Mouse (Mus musculus) heart, postnatal 0 days (tissue): ENCODE measurements at regions not wholly inside any gene's neighbourhood (a gene's known extent, or its start where the extent isn't known, plus 50 kb on each side); places are given as distances from the start of the nearest gene placed in this dataset.

Experiments used
- ATAC-seq: fragments of 200-750 bp; cut with Nextera tagmentation; 2 replicates; pipeline ENCODE4 v1.8.0; 2017; ENCODE audit warnings: low read depth, moderate number of reproducible peaks, moderate library complexity; ENCODE audit not compliant: insufficient read depth
- DNase-seq: peaks from one replicate; pipeline ENCODE4 v3.0.0-alpha.2; 2016; ENCODE audit warnings: low spot score
- H3K27ac ChIP-seq: fragments of 300-500 bp; sonication (generic); 2 replicates; pipeline ENCODE4 v1.5.1; 2014; ENCODE audit warnings: low read depth, mild to moderate bottlenecking
- H3K27me3 ChIP-seq: fragments of 300-500 bp; sonication (generic); 2 replicates; pipeline ENCODE4 v1.6.1; 2014; ENCODE audit warnings: low read length, mixed read lengths; ENCODE audit not compliant: control insufficient read depth, insufficient read depth
- H3K36me3 ChIP-seq: fragments of 300-500 bp; sonication (generic); replicated peaks from 2 replicates; pipeline ENCODE4 v1.6.1; 2014; ENCODE audit warnings: low read length, mixed read lengths; ENCODE audit not compliant: control insufficient read depth, insufficient read depth
- H3K4me1 ChIP-seq: fragments of 300-500 bp; sonication (generic); 2 replicates; pipeline ENCODE4 v1.6.1; 2014; ENCODE audit warnings: antibody characterized with exemption; ENCODE audit not compliant: control insufficient read depth, insufficient read depth
- H3K4me2 ChIP-seq: fragments of 300-500 bp; sonication (generic); 2 replicates; pipeline ENCODE4 v1.6.1; 2014; ENCODE audit warnings: low read depth, mild to moderate bottlenecking, low read length, moderate library complexity
- H3K4me3 ChIP-seq: fragments of 300-500 bp; sonication (generic); 2 replicates; pipeline ENCODE4 v1.5.1; 2014; ENCODE audit warnings: low read depth, low read length
- H3K9ac ChIP-seq: fragments of 300-500 bp; sonication (generic); replicated peaks from 2 replicates; pipeline ENCODE4 v1.6.1; 2014; ENCODE audit warnings: low read depth, low read length, mixed read lengths
- H3K9me3 ChIP-seq: fragments of 300-500 bp; sonication (generic); replicated peaks from 2 replicates; pipeline ENCODE4 v1.6.1; 2016; ENCODE audit warnings: low read length; ENCODE audit not compliant: control insufficient read depth
- CTCF ChIP-seq: IDR thresholded peaks from 2 replicates; pipeline ENCODE4 v1.5.1; 2016; ENCODE audit warnings: antibody characterized with exemption, control low read depth, low read depth
- EP300 ChIP-seq: IDR thresholded peaks from 2 replicates; pipeline ENCODE4 v1.6.1; 2016; ENCODE audit warnings: antibody characterized with exemption, low read depth
- WGBS: fragments of 180-500 bp; shearing (Covaris S2); extraction: QIAGEN DNeasy Blood & Tissue Kit; methylation state at CpG from one replicate; pipeline ENCODE4 v1.1.7; 2014; 5-methylcytosine and 5-hydroxymethylcytosine counted together

- no peak for TF ChIP-seq CTCF
- TF ChIP-seq EP300: no peak
- no peak for ATAC-seq
- 79% methylated on average over 6 of the region's 6 CpGs for WGBS
- Histone ChIP-seq H3K4me3 (no peak overlapping the region), H3K27me3 (no peaks in the 10 kb centered on the region), H3K36me3 (no peaks in the 10 kb centered on the region), H3K27ac (no peak overlapping the region), H3K9me3 (no peaks in the 10 kb centered on the region; the same call in 1 of the 2 replicates), H3K4me2 (no peak overlapping the region), H3K9ac (no peak overlapping the region), H3K4me1 (0 out of 2 replicates have a peak, but pooled peaks cover 3% of the 10 kb centered on the region)
- no peak for DNase-seq
Observed at GRCm38 (mm10) chr12:52368034-52368433, 135.7 kb upstream of the Arhgap5 start.

DNA sequence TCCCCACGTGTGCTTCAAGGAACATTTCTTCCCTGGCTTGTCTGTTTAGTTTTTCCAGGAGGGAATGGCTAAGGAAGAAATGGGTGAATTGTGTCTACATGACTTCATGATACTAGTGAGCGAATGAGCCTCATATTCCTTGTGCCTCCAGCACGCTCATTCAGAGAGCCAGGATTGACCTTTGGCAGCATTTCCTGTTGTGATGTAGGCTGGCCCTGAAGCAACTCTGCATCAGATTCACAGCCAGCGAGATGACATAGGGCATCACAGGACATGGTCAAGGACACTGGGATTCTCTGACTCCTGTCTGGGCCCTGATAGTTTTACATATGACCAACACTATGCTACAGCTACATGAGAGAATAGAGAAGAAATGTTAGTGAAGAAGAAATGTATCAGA lies 135.3 kb upstream of the Arhgap5 start:
- 0 out of 2 replicates have a peak, but pooled peaks cover 3% of the 10 kb centered on the region for H3K4me1 ChIP-seq
- WGBS: 80% methylated on average over 4 of the region's 4 CpGs
- H3K36me3 ChIP-seq: no peaks in the 10 kb centered on the region
- no peaks in the 10 kb centered on the region for H3K27me3 ChIP-seq
- H3K9ac ChIP-seq: no peak overlapping the region
- DNase-seq (no peak), ATAC-seq (no peak)
- no peak overlapping the region for H3K27ac ChIP-seq
- H3K4me2 ChIP-seq: no peak overlapping the region
- no peak overlapping the region for H3K4me3 ChIP-seq
- TF ChIP-seq CTCF (no peak), EP300 (no peak)
- H3K9me3 ChIP-seq: no peaks in the 10 kb centered on the region; the same call in 1 of the 2 replicates

DNA sequence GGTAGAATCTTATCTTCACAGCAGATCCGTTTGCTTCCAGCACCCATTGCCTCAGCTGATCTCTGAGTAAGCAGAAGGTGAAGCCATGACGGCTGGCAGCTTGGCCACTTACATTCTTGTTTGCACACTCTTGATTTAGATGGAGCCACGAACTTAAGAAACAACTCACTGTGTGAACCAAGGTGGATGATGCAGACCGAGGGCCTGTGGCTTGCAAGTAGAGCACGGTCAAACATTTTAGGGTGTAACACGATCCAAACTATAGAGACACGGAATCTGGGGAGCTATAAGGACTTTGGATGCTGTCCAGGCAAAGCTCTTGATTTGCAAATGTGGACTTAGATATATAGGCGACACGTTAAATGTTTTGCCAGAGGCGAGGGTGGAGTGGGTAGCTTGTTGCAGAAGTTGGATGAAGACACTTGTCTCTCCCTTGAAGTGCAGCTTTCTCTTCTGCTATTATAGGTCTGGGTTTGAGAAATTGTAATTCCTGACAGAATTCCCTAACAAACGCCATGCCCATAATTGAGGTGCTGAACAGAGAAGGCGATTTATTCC lies 133.5 kb upstream of the Arhgap5 start:
- H3K27ac ChIP-seq: no peak overlapping the region
- ATAC-seq: no peak
- H3K36me3 ChIP-seq: no peaks in the 10 kb centered on the region
- TF ChIP-seq CTCF (no peak), EP300 (no peak)
- WGBS: 55% methylated on average over 12 of the region's 12 CpGs
- no peak overlapping the region for H3K4me2 ChIP-seq
- H3K27me3 ChIP-seq: no peaks in the 10 kb centered on the region
- 0 out of 2 replicates have a peak, but pooled peaks cover 3% of the 10 kb centered on the region for H3K4me1 ChIP-seq
- no peak overlapping the region for H3K4me3 ChIP-seq
- H3K9ac ChIP-seq: no peak overlapping the region
- DNase-seq: no peak
- H3K9me3 ChIP-seq: no peaks in the 10 kb centered on the region; the same call in 1 of the 2 replicates

- ATAC-seq: no peak
- Histone ChIP-seq H3K4me3 (no peak overlapping the region), H3K9me3 (no peaks in the 10 kb centered on the region), H3K4me1 (no peaks in the 10 kb centered on the region), H3K4me2 (no peak overlapping the region), H3K27ac (no peak overlapping the region), H3K9ac (no peak overlapping the region), H3K36me3 (no peaks in the 10 kb centered on the region), H3K27me3 (no peaks in the 10 kb centered on the region)
- no peak for DNase-seq
- TF ChIP-seq EP300 (no peak), CTCF (no peak)
- 85% methylated on average over 4 of the region's 4 CpGs for WGBS
Observed at GRCm38 (mm10) chr12:52375116-52375515, 128.7 kb upstream of the Arhgap5 start.

- Histone ChIP-seq H3K4me1 (0 out of 2 replicates have a peak, but pooled peaks cover 4% of the 10 kb centered on the region), H3K4me2 (no peak overlapping the region), H3K27me3 (no peaks in the 10 kb centered on the region), H3K4me3 (no peak overlapping the region), H3K36me3 (no peaks in the 10 kb centered on the region), H3K9me3 (no peaks in the 10 kb centered on the region), H3K27ac (no peak overlapping the region), H3K9ac (no peak overlapping the region)
- ATAC-seq (no peak), DNase-seq (no peak)
- TF ChIP-seq CTCF (no peak), EP300 (no peak)
- 71% methylated on average over 10 of the region's 10 CpGs for WGBS
Observed at GRCm38 (mm10) chr12:52376692-52377462, 126.9 kb upstream of the Arhgap5 start.

- no peaks in the 10 kb centered on the region for H3K9me3 ChIP-seq
- no peaks in the 10 kb centered on the region for H3K27me3 ChIP-seq
- ATAC-seq (no peak), DNase-seq (no peak)
- 0 out of 2 replicates have a peak, but pooled peaks cover 6% of the 10 kb centered on the region for H3K4me1 ChIP-seq
- no peak overlapping the region for H3K4me2 ChIP-seq
- H3K36me3 ChIP-seq: no peaks in the 10 kb centered on the region
- H3K27ac ChIP-seq: no peak overlapping the region
- no peak for TF ChIP-seq CTCF
- WGBS: 94% methylated on average over 2 of the region's 2 CpGs
- no peak overlapping the region for H3K9ac ChIP-seq
- H3K4me3 ChIP-seq: no peak overlapping the region
Observed at GRCm38 (mm10) chr12:52377463-52377848, 126.3 kb upstream of the Arhgap5 start.
